Comparison of ENCODE assay signal across 15 mouse cellular contexts in genomic region chr12:96764186-96764585, GRCm38 (mm10).
"Had no signal": no experiment of that assay in that cellular context is flagged by ENCODE, and none has a peak within 500 bp of the region (broad histone marks: within the 10 kb centered on the region; RNA-seq: fewer than 3 reads in every experiment).

No protein-coding gene starts in this region.

- H3K4me1 ChIP-seq: stomach, embryonic 15.5 days had no signal

- H3K4me2 ChIP-seq: neural tube, embryonic 15.5 days; stomach, embryonic 15.5 days had no signal

- H3K4me3 ChIP-seq: neural tube, embryonic 15.5 days; stomach, embryonic 15.5 days had no signal

- H3K27me3 ChIP-seq: neural tube, embryonic 15.5 days; stomach, embryonic 15.5 days had no signal

- H3K9ac ChIP-seq: neural tube, embryonic 15.5 days; stomach, embryonic 15.5 days had no signal

- H3K9me3 ChIP-seq: neural tube, embryonic 15.5 days; stomach, embryonic 15.5 days had no signal

- H3K36me3 ChIP-seq: neural tube, embryonic 15.5 days; stomach, embryonic 15.5 days had no signal

- H3K27ac ChIP-seq: neural tube, embryonic 15.5 days; stomach, embryonic 15.5 days; stomach, postnatal 0 days had no signal

- DNase-seq: retina, postnatal 1 day; right cerebral cortex, adult 18-20 months; right cerebral cortex, postnatal 14 days; right cerebral cortex, postnatal 25 days; right cerebral cortex, postnatal 4 days; spleen, adult 18-20 months; thymus, adult 18-20 months; thymus, adult 2 months; thymus, postnatal 14 days; thymus, postnatal 25 days; thymus, postnatal 36 days; thymus, postnatal 4 days had no signal
